Mouse (Mus musculus) midbrain, embryonic 14.5 days (tissue): ENCODE measurements at regions not wholly inside any gene's neighbourhood (a gene's known extent, or its start where the extent isn't known, plus 50 kb on each side); places are given as distances from the start of the nearest gene placed in this dataset.

Experiments used
- ATAC-seq: fragments of 200-750 bp; cut with Nextera tagmentation; 2 replicates; pipeline ENCODE4 v1.8.0; 2017; ENCODE audit warnings: moderate number of reproducible peaks, moderate library complexity; ENCODE audit not compliant: low FRiP score, low TSS enrichment
- DNase-seq: peaks from one replicate; pipeline ENCODE4 v3.0.0-alpha.2; 2015
- H3K27ac ChIP-seq: fragments of 300-500 bp; sonication (generic); replicated peaks from 2 replicates; pipeline ENCODE4 v1.5.1; 2014; ENCODE audit warnings: mild to moderate bottlenecking, low read depth, low read length, moderate library complexity
- H3K27me3 ChIP-seq: fragments of 300-500 bp; sonication (generic); 2 replicates; pipeline ENCODE4 v1.6.1; 2014; ENCODE audit warnings: low read length, control low read depth, mixed read lengths; ENCODE audit not compliant: control insufficient read depth, insufficient read depth
- H3K36me3 ChIP-seq: fragments of 300-500 bp; sonication (generic); 2 replicates; pipeline ENCODE4 v1.6.1; 2014; ENCODE audit warnings: low read length, control low read depth; ENCODE audit not compliant: control insufficient read depth, insufficient read depth
- H3K4me1 ChIP-seq: fragments of 300-500 bp; sonication (generic); 2 replicates; pipeline ENCODE4 v1.6.1; 2014; ENCODE audit warnings: mild to moderate bottlenecking, antibody characterized with exemption, low read length, control low read depth; ENCODE audit not compliant: control insufficient read depth, insufficient read depth
- H3K4me2 ChIP-seq: fragments of 300-500 bp; sonication (generic); 2 replicates; pipeline ENCODE4 v1.6.1; 2014; ENCODE audit warnings: mild to moderate bottlenecking, low read length, moderate library complexity
- H3K4me3 ChIP-seq: fragments of 300-500 bp; sonication (generic); replicated peaks from 2 replicates; pipeline ENCODE4 v1.5.1; 2014; ENCODE audit warnings: low read depth, low read length
- H3K9ac ChIP-seq: fragments of 300-500 bp; sonication (generic); replicated peaks from 2 replicates; pipeline ENCODE4 v1.6.1; 2014; ENCODE audit warnings: mild to moderate bottlenecking, low read length, moderate library complexity
- H3K9me3 ChIP-seq: fragments of 300-500 bp; sonication (generic); 2 replicates; pipeline ENCODE4 v1.6.1; 2016; ENCODE audit warnings: low read length, control low read depth, mixed read lengths; ENCODE audit not compliant: control insufficient read depth
- WGBS: fragments of 180-500 bp; shearing (Covaris S2); extraction: QIAGEN DNeasy Blood & Tissue Kit; methylation state at CpG from one replicate; pipeline ENCODE4 v1.1.7; 2014; 5-methylcytosine and 5-hydroxymethylcytosine counted together

- DNase-seq (no peak), ATAC-seq (no peak)
- Histone ChIP-seq H3K27ac (no peak overlapping the region), H3K36me3 (no peaks in the 10 kb centered on the region), H3K27me3 (no peaks in the 10 kb centered on the region), H3K4me3 (no peak overlapping the region), H3K9me3 (no peaks in the 10 kb centered on the region), H3K4me2 (no peak overlapping the region), H3K9ac (no peak overlapping the region), H3K4me1 (no peaks in the 10 kb centered on the region)
- 84% methylated on average over 15 of the region's 15 CpGs for WGBS
Observed at GRCm38 (mm10) chr17:35771656-35772405, 49.7 kb upstream of the Ier3 start.
